Mouse (Mus musculus) erythroblast, embryonic 14.5 days (primary cell): ENCODE measurements around the gene Arnt2.

Experiments
- GATA1 ChIP-seq: IDR thresholded peaks from 2 replicates; pipeline ENCODE4 v1.6.1; 2012; ENCODE audit warnings: low read length, inconsistent platforms, mixed read lengths
- TAL1 ChIP-seq: IDR thresholded peaks from 3 replicates; pipeline ENCODE4 v1.6.1; 2012; ENCODE audit warnings: low read length, inconsistent platforms, mixed read lengths

DNA sequence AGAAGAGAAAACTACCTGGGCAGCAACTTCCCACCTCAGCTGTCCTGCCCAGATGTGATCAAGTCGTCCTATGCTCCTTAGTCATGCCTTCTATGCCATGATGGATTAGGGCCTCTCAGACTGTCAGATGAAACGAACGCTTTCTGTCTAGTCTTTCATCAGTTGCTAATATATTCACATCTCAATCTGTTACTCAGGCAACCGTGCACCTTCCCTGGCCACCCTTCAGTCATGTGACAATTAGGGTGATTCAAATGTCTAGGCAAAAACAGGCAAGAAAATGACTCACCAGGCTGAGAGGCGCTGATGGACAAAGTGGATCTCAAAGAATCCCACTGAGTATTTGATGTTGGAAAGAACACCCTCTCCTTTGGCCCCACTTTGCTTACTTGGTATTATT, 6.6 kb downstream of the Arnt2 start:
- TF ChIP-seq GATA1, result no peak
- TF ChIP-seq TAL1, result no peak
